Mouse (Mus musculus): ENCODE measurements at regions not wholly inside any gene's neighbourhood (a gene's known extent, or its start where the extent isn't known, plus 50 kb on each side); places are given as distances from the start of the nearest gene placed in this dataset.

- TF ChIP-seq CTCF (IDR thresholded peaks at IDR 0.05; ENCODE audit: low read depth) (no peak), EP300 (IDR thresholded peaks at IDR 0.05; ENCODE audit: low read depth) (no peak)
Observed at GRCm38 (mm10) chr10:18941447-18941846, 74.0 kb downstream of the Tnfaip3 start.

Measured in heart, postnatal 0 days (tissue).